18 mouse cellular contexts compared by ENCODE assay signal in the genomic region with DNA sequence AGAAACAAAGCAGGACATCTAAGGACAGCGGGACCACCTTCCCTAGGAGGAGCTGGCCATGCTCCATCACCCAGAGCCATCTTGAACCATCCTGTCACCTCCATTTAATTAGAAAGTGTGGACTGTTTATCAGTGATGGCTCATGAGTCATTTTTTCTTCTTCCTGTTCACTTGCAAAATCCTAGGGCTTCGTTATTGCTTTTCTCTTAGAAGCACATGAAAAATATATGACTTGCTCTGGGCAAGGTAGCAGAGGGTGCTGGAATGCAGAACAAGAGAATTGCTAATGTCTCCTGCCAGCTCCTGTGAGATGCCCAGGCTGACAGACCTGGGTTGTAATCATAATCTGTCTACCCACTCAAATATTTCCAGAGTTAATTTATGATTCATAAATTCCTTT. TPM values are rescaled to one million over a fixed set of nuclear protein-coding genes. Genes with fewer than 3 reads are reported as not detected.
"Had no signal": no experiment of that assay in that cellular context is flagged by ENCODE, and none has a peak within 500 bp of the region (broad histone marks: within the 10 kb centered on the region; RNA-seq: fewer than 3 reads in every experiment).

No protein-coding gene starts in this region.

- DNase-seq: kidney, adult 2 months; kidney, postnatal 10 days; kidney, postnatal 36 days; layer of hippocampus, postnatal 36 days; left cerebral cortex, postnatal 4 days; liver, postnatal 0 days; lung, embryonic 14.5 days; lung, postnatal 10 days; lung, postnatal 4 days; retina, postnatal 1 day; thymus, adult 18-20 months; thymus, postnatal 4 days had no signal

RNA-seq across cellular contexts. Expression of gene Fndc7, which starts 29.0 kb away (rescaled TPM):
- total RNA-seq: monocyte, adult 5-6 weeks had no signal
- polyA plus RNA-seq: kidney, embryonic 15.5 days; liver, embryonic 11.5 days; liver, embryonic 14.5 days; midbrain, embryonic 13.5 days; neural tube, embryonic 13.5 days had no signal
